Mouse (Mus musculus) liver, embryonic 15.5 days (tissue): ENCODE measurements at regions not wholly inside any gene's neighbourhood (a gene's known extent, or its start where the extent isn't known, plus 50 kb on each side); places are given as distances from the start of the nearest gene placed in this dataset.
A peak's percentile ranks its signal among the peaks of the same experiment; 100 is the strongest.

Experiments used
- ATAC-seq: fragments of 200-750 bp; cut with Nextera tagmentation; 2 replicates; pipeline ENCODE4 v1.8.0; 2017; ENCODE audit warnings: moderate number of reproducible peaks, mild to moderate bottlenecking, moderate library complexity; ENCODE audit not compliant: insufficient read depth
- H3K27ac ChIP-seq: fragments of 300-500 bp; sonication (generic); replicated peaks from 2 replicates; pipeline ENCODE4 v1.5.1; 2015; ENCODE audit warnings: mild to moderate bottlenecking, inconsistent platforms
- H3K27me3 ChIP-seq: fragments of 300-500 bp; sonication (generic); 2 replicates; pipeline ENCODE4 v1.6.1; 2015; ENCODE audit warnings: mild to moderate bottlenecking, inconsistent platforms
- H3K36me3 ChIP-seq: fragments of 300-500 bp; sonication (generic); replicated peaks from 2 replicates; pipeline ENCODE4 v1.6.1; 2015; ENCODE audit warnings: moderate library complexity, mild to moderate bottlenecking, inconsistent platforms
- H3K4me1 ChIP-seq: fragments of 300-500 bp; sonication (generic); replicated peaks from 2 replicates; pipeline ENCODE4 v1.6.1; 2015; ENCODE audit warnings: inconsistent platforms
- H3K4me2 ChIP-seq: fragments of 300-500 bp; sonication (generic); 2 replicates; pipeline ENCODE4 v1.6.1; 2015; ENCODE audit warnings: moderate library complexity, mild to moderate bottlenecking, inconsistent platforms
- H3K4me3 ChIP-seq: fragments of 300-500 bp; sonication (generic); replicated peaks from 2 replicates; pipeline ENCODE4 v1.5.1; 2015; ENCODE audit warnings: mild to moderate bottlenecking, inconsistent platforms
- H3K9ac ChIP-seq: fragments of 300-500 bp; sonication (generic); 2 replicates; pipeline ENCODE4 v1.6.1; 2015; ENCODE audit warnings: moderate library complexity, mild to moderate bottlenecking, inconsistent platforms
- H3K9me3 ChIP-seq: fragments of 300-500 bp; sonication (generic); replicated peaks from 2 replicates; pipeline ENCODE4 v1.6.1; 2016; ENCODE audit warnings: inconsistent platforms
- WGBS: fragments of 180-500 bp; shearing (Covaris S2); methylation state at CpG from one replicate; pipeline ENCODE4 v1.1.7; 2015; ENCODE audit warnings: mixed read lengths; ENCODE audit not compliant: insufficient replicate concordance; 5-methylcytosine and 5-hydroxymethylcytosine counted together

GRCm38 (mm10) chr12:110154963-110155325 is 123.9 kb upstream of the Dio3 start:
- 46% methylated on average over 4 of the region's 4 CpGs for WGBS
- Histone ChIP-seq H3K27me3 (no peaks in the 10 kb centered on the region), H3K27ac (no peak overlapping the region), H3K4me2 (no peak overlapping the region), H3K9ac (no peak overlapping the region), H3K9me3 (no peaks in the 10 kb centered on the region), H3K4me3 (no peak overlapping the region), H3K4me1 (no peaks in the 10 kb centered on the region), H3K36me3 (no peaks in the 10 kb centered on the region)
- ATAC-seq, result no peak

- Histone ChIP-seq H3K4me1 (no peaks in the 10 kb centered on the region), H3K9ac (no peak overlapping the region), H3K4me2 (no peak overlapping the region), H3K27ac (no peak overlapping the region), H3K27me3 (no peaks in the 10 kb centered on the region), H3K36me3 (no peaks in the 10 kb centered on the region), H3K4me3 (no peak overlapping the region), H3K9me3 (no peaks in the 10 kb centered on the region)
- peak; percentile 83 for ATAC-seq
- 48% methylated on average over 8 of the region's 8 CpGs for WGBS
Observed at GRCm38 (mm10) chr12:110156441-110156840, 122.4 kb upstream of the Dio3 start.

- Histone ChIP-seq H3K36me3 (no peaks in the 10 kb centered on the region), H3K9ac (no peak overlapping the region), H3K4me1 (no peaks in the 10 kb centered on the region), H3K27ac (no peak overlapping the region), H3K27me3 (no peaks in the 10 kb centered on the region), H3K9me3 (no peaks in the 10 kb centered on the region), H3K4me2 (no peak overlapping the region), H3K4me3 (no peak overlapping the region)
- ATAC-seq, result no peak
- WGBS, result 62% methylated on average over 16 of the region's 16 CpGs
Observed at GRCm38 (mm10) chr12:110157998-110158747, 120.7 kb upstream of the Dio3 start.

- H3K9ac ChIP-seq, result no peak overlapping the region
- H3K4me1 ChIP-seq, result no peaks in the 10 kb centered on the region
- WGBS, result 66% methylated on average over 4 of the region's 4 CpGs
- no peak for ATAC-seq
- H3K27ac ChIP-seq, result no peak overlapping the region
- H3K4me3 ChIP-seq, result no peak overlapping the region
- no peaks in the 10 kb centered on the region for H3K27me3 ChIP-seq
- no peak overlapping the region for H3K4me2 ChIP-seq
- no peaks in the 10 kb centered on the region for H3K36me3 ChIP-seq
- H3K9me3 ChIP-seq, result no peaks in the 10 kb centered on the region
Observed at GRCm38 (mm10) chr12:110161306-110161705, 117.6 kb upstream of the Dio3 start.

- no peaks in the 10 kb centered on the region for H3K27me3 ChIP-seq
- WGBS, result 72% methylated on average over 13 of the region's 13 CpGs
- no peak overlapping the region for H3K4me2 ChIP-seq
- no peak for ATAC-seq
- H3K27ac ChIP-seq, result no peak overlapping the region
- H3K9me3 ChIP-seq, result no peaks in the 10 kb centered on the region
- H3K36me3 ChIP-seq, result no peaks in the 10 kb centered on the region
- no peak overlapping the region for H3K9ac ChIP-seq
- H3K4me3 ChIP-seq, result no peak overlapping the region
- H3K4me1 ChIP-seq, result no peaks in the 10 kb centered on the region
Observed at GRCm38 (mm10) chr12:110165462-110165861, 113.4 kb upstream of the Dio3 start.

- H3K9ac ChIP-seq, result no peak overlapping the region
- no peak overlapping the region for H3K4me3 ChIP-seq
- WGBS, result 56% methylated on average over 4 of the region's 4 CpGs
- ATAC-seq, result no peak
- no peak overlapping the region for H3K27ac ChIP-seq
- H3K9me3 ChIP-seq, result no peaks in the 10 kb centered on the region
- H3K4me1 ChIP-seq, result no peaks in the 10 kb centered on the region
- no peak overlapping the region for H3K4me2 ChIP-seq
- no peaks in the 10 kb centered on the region for H3K36me3 ChIP-seq
- H3K27me3 ChIP-seq, result no peaks in the 10 kb centered on the region
Observed at GRCm38 (mm10) chr12:110168407-110168806, 110.5 kb upstream of the Dio3 start.

GRCm38 (mm10) chr12:110169261-110169660 is 109.6 kb upstream of the Dio3 start:
- H3K4me1 ChIP-seq, result no peaks in the 10 kb centered on the region
- H3K9ac ChIP-seq, result no peak overlapping the region
- no peak for ATAC-seq
- no peaks in the 10 kb centered on the region for H3K36me3 ChIP-seq
- H3K4me2 ChIP-seq, result no peak overlapping the region
- 59% methylated on average over 1 of the region's 1 CpGs for WGBS
- H3K9me3 ChIP-seq, result no peaks in the 10 kb centered on the region
- H3K27me3 ChIP-seq, result no peaks in the 10 kb centered on the region
- H3K27ac ChIP-seq, result no peak overlapping the region
- H3K4me3 ChIP-seq, result no peak overlapping the region

- no peak for ATAC-seq
- WGBS, result 63% methylated on average over 8 of the region's 8 CpGs
- H3K9me3 ChIP-seq, result no peaks in the 10 kb centered on the region
- no peaks in the 10 kb centered on the region for H3K27me3 ChIP-seq
- H3K9ac ChIP-seq, result no peak overlapping the region
- no peak overlapping the region for H3K4me2 ChIP-seq
- no peak overlapping the region for H3K4me3 ChIP-seq
- no peaks in the 10 kb centered on the region for H3K4me1 ChIP-seq
- no peak overlapping the region for H3K27ac ChIP-seq
- H3K36me3 ChIP-seq, result no peaks in the 10 kb centered on the region
Observed at GRCm38 (mm10) chr12:110170496-110170895, 108.4 kb upstream of the Dio3 start.

GRCm38 (mm10) chr12:110177826-110178225 is 101.0 kb upstream of the Dio3 start:
- Histone ChIP-seq H3K36me3 (no peaks in the 10 kb centered on the region), H3K27ac (no peak overlapping the region), H3K9me3 (no peaks in the 10 kb centered on the region), H3K9ac (no peak overlapping the region), H3K4me2 (no peak overlapping the region), H3K27me3 (no peaks in the 10 kb centered on the region), H3K4me1 (no peaks in the 10 kb centered on the region), H3K4me3 (no peak overlapping the region)
- 82% methylated on average over 2 of the region's 2 CpGs for WGBS
- ATAC-seq, result no peak

- WGBS, result 56% methylated on average over 6 of the region's 6 CpGs
- Histone ChIP-seq H3K4me3 (no peak overlapping the region), H3K27ac (no peak overlapping the region), H3K9ac (no peak overlapping the region), H3K36me3 (no peaks in the 10 kb centered on the region), H3K4me2 (no peak overlapping the region), H3K9me3 (no peaks in the 10 kb centered on the region), H3K4me1 (no peaks in the 10 kb centered on the region), H3K27me3 (peaks cover 43% of the 10 kb centered on the region)
- no peak for ATAC-seq
Observed at GRCm38 (mm10) chr12:110183473-110183872, 95.4 kb upstream of the Dio3 start.

GRCm38 (mm10) chr12:110185399-110185798 is 93.5 kb upstream of the Dio3 start:
- Histone ChIP-seq H3K9ac (no peak overlapping the region), H3K36me3 (no peaks in the 10 kb centered on the region), H3K9me3 (no peaks in the 10 kb centered on the region), H3K27ac (no peak overlapping the region), H3K4me2 (no peak overlapping the region), H3K27me3 (peaks cover 59% of the 10 kb centered on the region), H3K4me3 (no peak overlapping the region), H3K4me1 (no peaks in the 10 kb centered on the region)
- 30% methylated on average over 9 of the region's 9 CpGs for WGBS
- ATAC-seq, result no peak

- ATAC-seq, result no peak
- no peak overlapping the region for H3K4me3 ChIP-seq
- no peaks in the 10 kb centered on the region for H3K9me3 ChIP-seq
- WGBS, result 30% methylated on average over 3 of the region's 3 CpGs
- no peaks in the 10 kb centered on the region for H3K36me3 ChIP-seq
- no peak overlapping the region for H3K4me2 ChIP-seq
- no peak overlapping the region for H3K9ac ChIP-seq
- H3K27me3 ChIP-seq, result peaks cover 64% of the 10 kb centered on the region
- no peak overlapping the region for H3K27ac ChIP-seq
- H3K4me1 ChIP-seq, result no peaks in the 10 kb centered on the region
Observed at GRCm38 (mm10) chr12:110186381-110186780, 92.5 kb upstream of the Dio3 start.
